Mouse (Mus musculus) kidney, embryonic 16.5 days (tissue): Measurements from ENCODE around the gene Rnaseh2c. TPM values are rescaled to one million over a fixed set of nuclear protein-coding genes. Genes with fewer than 3 reads are reported as not detected.

ENCODE experiments used
- ATAC-seq: fragments of 200-750 bp; cut with Nextera tagmentation; 2 replicates; pipeline ENCODE4 v1.8.0; 2017; ENCODE audit warnings: moderate TSS enrichment; ENCODE audit not compliant: low FRiP score, low TSS enrichment
- H3K27ac ChIP-seq: fragments of 300-500 bp; sonication (generic); 2 replicates; pipeline ENCODE4 v1.5.1; 2014; ENCODE audit warnings: low read length
- H3K27me3 ChIP-seq: fragments of 300-500 bp; sonication (generic); 2 replicates; pipeline ENCODE4 v1.6.1; 2014; ENCODE audit warnings: low read length, control low read depth, mixed read lengths; ENCODE audit not compliant: insufficient read depth
- H3K36me3 ChIP-seq: fragments of 300-500 bp; sonication (generic); 2 replicates; pipeline ENCODE4 v1.6.1; 2014; ENCODE audit warnings: low read length, control low read depth, mixed read lengths; ENCODE audit not compliant: insufficient read depth
- H3K4me1 ChIP-seq: fragments of 300-500 bp; sonication (generic); 2 replicates; pipeline ENCODE4 v1.6.1; 2014; ENCODE audit warnings: low read length, control low read depth, mixed read lengths; ENCODE audit not compliant: insufficient read depth
- H3K4me2 ChIP-seq: fragments of 300-500 bp; sonication (generic); replicated peaks from 2 replicates; pipeline ENCODE4 v1.6.1; 2014; ENCODE audit warnings: low read depth, low read length
- H3K4me3 ChIP-seq: fragments of 300-500 bp; sonication (generic); 2 replicates; pipeline ENCODE4 v1.5.1; 2014; ENCODE audit warnings: mild to moderate bottlenecking, low read length
- H3K9ac ChIP-seq: fragments of 300-500 bp; sonication (generic); replicated peaks from 2 replicates; pipeline ENCODE4 v1.6.1; 2014; ENCODE audit warnings: low read length
- H3K9me3 ChIP-seq: fragments of 300-500 bp; sonication (generic); 2 replicates; pipeline ENCODE4 v1.6.1; 2016; ENCODE audit warnings: low read length, control low read depth
- WGBS: fragments of 180-500 bp; shearing (Covaris S2); extraction: QIAGEN DNeasy Blood & Tissue Kit; methylation state at CpG from one replicate; pipeline ENCODE4 v1.1.7; 2014; 5-methylcytosine and 5-hydroxymethylcytosine counted together
- polyA plus RNA-seq: library from polyadenylated mRNA; unstranded; fragments of >200 nt; fragmentation: Nextera tagmentation; extraction: Ambion mirVana; gene quantifications from 2 replicates; pipeline ENCODE4 v1.2.1, GENCODE M21; 2015

The Rnaseh2c gene
- polyA plus RNA-seq, 1 experiment from 2014 or later, result 146 TPM

DNA sequence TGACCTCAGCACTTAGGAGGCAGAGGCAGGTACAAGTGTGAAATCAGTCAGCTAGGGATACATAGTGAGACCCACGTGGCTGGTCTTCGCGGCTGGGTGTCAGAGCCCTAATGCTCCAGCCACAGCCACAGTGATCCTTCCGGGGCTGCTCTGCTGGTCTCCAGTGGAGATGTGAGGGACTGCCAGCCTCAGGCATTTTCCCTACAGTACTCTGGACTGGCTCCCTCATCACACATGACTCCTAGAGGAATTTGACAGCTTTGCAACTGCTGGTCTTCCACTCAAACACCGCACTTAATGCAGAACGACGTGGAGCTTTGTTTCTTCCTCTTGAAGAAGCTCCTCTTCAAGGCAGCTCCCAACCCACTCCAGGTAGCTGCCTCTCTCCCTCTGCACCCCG is 4.5 kb downstream of the Rnaseh2c start:
- WGBS, result 82% methylated on average over 8 of the region's 8 CpGs
- ATAC-seq, result no peak
- no peak overlapping the region for H3K9ac ChIP-seq
- peaks cover 58% of the 10 kb centered on the region for H3K36me3 ChIP-seq
- peaks cover 27% of the 10 kb centered on the region for H3K4me1 ChIP-seq
- H3K4me2 ChIP-seq, result no peak overlapping the region
- no peak overlapping the region for H3K27ac ChIP-seq
- no peak overlapping the region for H3K4me3 ChIP-seq
- no peaks in the 10 kb centered on the region for H3K9me3 ChIP-seq
- no peaks in the 10 kb centered on the region for H3K27me3 ChIP-seq

DNA sequence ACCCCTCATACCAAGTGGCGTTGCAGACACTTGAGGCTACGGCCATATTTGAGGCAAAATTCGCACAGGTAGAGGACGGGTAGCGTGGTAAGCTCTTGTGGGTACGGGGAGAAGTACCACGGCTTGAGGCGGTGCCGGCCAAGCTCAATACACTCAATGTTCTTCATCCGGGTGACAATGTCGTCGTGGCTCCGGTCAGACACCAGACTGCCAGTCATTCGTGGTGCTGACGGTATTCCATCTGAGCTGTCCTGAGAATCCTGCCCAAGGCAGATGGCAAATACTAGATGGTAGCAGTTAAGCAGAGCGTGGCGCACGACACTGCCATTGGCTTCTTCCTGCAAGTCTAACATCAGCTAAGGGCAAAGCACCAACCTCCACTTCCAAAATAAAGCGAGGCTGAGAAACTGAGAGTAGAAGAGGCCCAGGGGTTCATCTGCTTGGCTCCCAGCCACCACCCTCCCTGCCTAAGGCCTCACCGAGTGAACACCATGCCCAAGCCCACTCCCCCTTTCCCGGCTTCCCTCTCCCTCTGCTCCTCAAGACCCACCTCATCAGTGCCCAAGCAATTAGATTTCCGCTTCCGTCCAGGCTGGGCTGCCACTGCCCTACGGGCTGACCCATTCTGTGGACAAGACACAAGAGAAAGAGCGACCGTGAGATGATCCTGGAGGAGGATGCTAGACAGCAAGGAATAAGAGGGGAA is 6.2 kb downstream of the Rnaseh2c start:
- H3K9ac ChIP-seq, result no peak overlapping the region
- H3K36me3 ChIP-seq, result peaks cover 58% of the 10 kb centered on the region
- no peak overlapping the region for H3K4me3 ChIP-seq
- 95% methylated on average over 26 of the region's 26 CpGs for WGBS
- peaks cover 21% of the 10 kb centered on the region for H3K4me1 ChIP-seq
- no peak for ATAC-seq
- H3K4me2 ChIP-seq, result no peak overlapping the region
- no peak overlapping the region for H3K27ac ChIP-seq
- no peaks in the 10 kb centered on the region for H3K27me3 ChIP-seq
- no peaks in the 10 kb centered on the region for H3K9me3 ChIP-seq

DNA sequence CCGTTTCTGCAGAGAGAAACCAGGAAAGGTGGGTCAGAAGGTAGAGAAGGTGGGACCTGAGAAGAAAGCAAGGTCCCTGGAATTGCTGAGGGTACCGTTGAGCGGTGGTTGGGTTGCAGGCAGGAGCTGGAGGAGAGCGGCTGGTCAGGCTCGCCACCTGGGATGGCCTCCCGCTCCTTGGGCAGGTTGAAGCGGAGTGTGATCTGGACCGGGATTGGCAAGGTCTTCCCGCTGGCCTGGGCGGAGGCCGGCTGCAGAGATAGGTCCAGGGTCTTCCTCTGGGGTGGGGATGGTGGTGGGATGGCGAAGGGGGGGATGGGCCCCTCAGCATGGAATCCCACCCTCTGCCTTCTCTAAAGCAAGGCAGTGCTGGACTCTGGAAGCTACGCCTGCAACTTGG is 7.0 kb downstream of the Rnaseh2c start:
- peaks cover 49% of the 10 kb centered on the region for H3K36me3 ChIP-seq
- 93% methylated on average over 13 of the region's 13 CpGs for WGBS
- H3K9ac ChIP-seq, result peak overlapping the region; percentile 85

DNA sequence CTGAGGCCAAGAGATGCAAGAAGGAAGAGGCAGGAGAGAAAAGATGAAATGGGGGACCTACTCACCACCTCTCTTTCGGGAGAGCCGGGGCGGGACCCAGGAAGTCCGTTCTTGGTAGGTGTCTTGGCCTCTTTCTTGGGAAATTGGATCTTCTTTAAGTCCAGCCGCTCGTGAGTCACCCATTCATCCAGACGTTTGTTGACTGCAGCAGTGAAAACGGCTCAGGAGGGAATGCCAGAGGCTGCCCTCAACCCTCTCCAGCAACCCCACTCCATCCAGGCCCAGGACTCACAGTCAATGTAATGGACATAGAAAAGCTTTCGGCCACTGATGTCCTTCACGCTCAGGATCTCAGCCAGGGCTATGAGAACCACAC is 7.5 kb downstream of the Rnaseh2c start:
- no peaks in the 10 kb centered on the region for H3K9me3 ChIP-seq
- H3K36me3 ChIP-seq, result peaks cover 45% of the 10 kb centered on the region
- no peaks in the 10 kb centered on the region for H3K27me3 ChIP-seq
- 56% methylated on average over 10 of the region's 10 CpGs for WGBS
- no peak for ATAC-seq
- H3K9ac ChIP-seq, result peak overlapping the region; percentile 85
- peak overlapping the region; percentile 98 for H3K27ac ChIP-seq
- H3K4me2 ChIP-seq, result peak overlapping the region; percentile 65
- H3K4me3 ChIP-seq, result peak overlapping the region; percentile 65
- H3K4me1 ChIP-seq, result peaks cover 14% of the 10 kb centered on the region

More for the DNA sequence above, 7.0 kb downstream of the Rnaseh2c start:
- peak overlapping the region; percentile 65 for H3K4me2 ChIP-seq
- ATAC-seq, result no peak
- peaks cover 14% of the 10 kb centered on the region for H3K4me1 ChIP-seq
- peak overlapping the region; percentile 65; the same call in 1 of the 2 replicates for H3K4me3 ChIP-seq
- H3K27ac ChIP-seq, result no peak overlapping the region
- no peaks in the 10 kb centered on the region for H3K27me3 ChIP-seq
- no peaks in the 10 kb centered on the region for H3K9me3 ChIP-seq

DNA sequence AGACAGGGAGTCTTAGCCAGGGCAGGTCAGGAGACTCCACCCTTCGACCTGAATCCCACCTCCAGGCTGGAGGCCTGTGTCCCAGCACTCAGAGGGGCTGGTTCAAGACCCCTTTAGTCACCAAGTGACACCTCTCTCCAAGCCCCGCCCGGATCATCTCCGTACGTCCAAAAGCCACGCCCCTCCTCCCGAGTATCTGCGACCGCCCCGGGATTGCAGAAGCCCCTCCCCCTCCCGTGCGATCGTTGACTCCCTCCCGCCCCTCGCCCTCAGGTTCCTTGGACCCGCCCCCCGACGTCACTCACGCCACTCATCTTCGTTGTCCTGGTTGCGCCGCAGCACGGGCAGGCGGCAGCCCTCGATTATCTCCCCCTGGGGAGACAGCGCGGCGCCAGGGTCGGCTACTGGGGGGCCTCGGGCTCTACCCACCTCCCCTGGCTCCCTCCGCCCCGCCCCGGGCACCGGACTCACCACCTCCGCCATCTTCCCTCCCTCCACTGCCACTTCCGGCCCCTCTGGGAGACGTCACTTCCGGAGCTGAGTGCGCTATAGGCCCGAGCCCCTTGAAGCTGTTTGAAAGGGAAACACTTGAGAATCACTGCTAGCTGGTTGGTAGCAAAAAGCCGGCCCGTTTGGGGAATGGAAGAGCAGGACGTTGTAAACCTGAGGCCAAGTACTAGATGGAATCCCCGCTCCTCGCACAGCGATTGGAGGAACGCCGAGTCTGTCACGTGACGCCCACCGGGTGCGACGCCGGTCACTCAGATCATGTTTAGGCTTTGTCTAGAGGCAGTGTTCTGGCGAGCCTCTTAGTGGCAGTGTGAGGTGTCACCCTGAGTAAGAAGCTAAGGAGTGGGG is 8.1 kb downstream of the Rnaseh2c start, which contains the start of gene Kat5:
Gene Kat5 (minus strand): TSS at position 691 of the 858 bp plus-strand sequence.
- Histone ChIP-seq H3K36me3 (peaks cover 38% of the 10 kb centered on the region), H3K27ac (peak within 1 kb of the TSS; percentile 98), H3K9ac (peak within 1 kb of the TSS; percentile 85), H3K27me3 (no peaks in the 10 kb centered on the region), H3K4me3 (peak within 1 kb of the TSS; percentile 65), H3K9me3 (no peaks in the 10 kb centered on the region), H3K4me2 (peak within 1 kb of the TSS; percentile 65), H3K4me1 (peaks cover 14% of the 10 kb centered on the region)
- WGBS, result under 1% methylated on average over 55 of the region's 55 CpGs
- ATAC-seq, result peak; percentile 93

DNA sequence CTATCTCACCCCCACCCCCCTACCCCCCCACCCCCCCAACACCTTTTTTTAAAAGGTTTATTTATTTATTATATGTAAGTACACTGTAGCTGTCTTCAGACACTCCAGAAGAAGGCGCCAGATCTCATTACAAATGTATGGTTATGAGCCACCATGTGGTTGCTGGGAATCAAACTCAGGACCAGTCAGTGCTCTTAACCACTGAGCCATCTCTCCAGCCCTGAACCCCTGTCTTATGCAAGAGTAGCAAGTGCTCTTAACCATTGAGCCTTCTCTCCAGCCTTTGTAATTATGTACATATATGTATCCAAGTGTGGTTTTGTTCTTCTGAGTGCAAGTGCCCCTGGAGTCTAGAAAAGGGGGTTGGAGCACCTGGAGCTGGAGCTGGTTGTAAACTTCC is 10.3 kb downstream of the Rnaseh2c start:
- H3K36me3 ChIP-seq, result peaks cover 16% of the 10 kb centered on the region
- H3K4me1 ChIP-seq, result peaks cover 14% of the 10 kb centered on the region
- H3K9ac ChIP-seq, result no peak overlapping the region
- no peaks in the 10 kb centered on the region for H3K27me3 ChIP-seq
- WGBS, result 88% methylated on average over 1 of the region's 1 CpGs
- no peaks in the 10 kb centered on the region for H3K9me3 ChIP-seq
- H3K27ac ChIP-seq, result no peak overlapping the region
- H3K4me2 ChIP-seq, result no peak overlapping the region
- no peak for ATAC-seq
- H3K4me3 ChIP-seq, result no peak overlapping the region

DNA sequence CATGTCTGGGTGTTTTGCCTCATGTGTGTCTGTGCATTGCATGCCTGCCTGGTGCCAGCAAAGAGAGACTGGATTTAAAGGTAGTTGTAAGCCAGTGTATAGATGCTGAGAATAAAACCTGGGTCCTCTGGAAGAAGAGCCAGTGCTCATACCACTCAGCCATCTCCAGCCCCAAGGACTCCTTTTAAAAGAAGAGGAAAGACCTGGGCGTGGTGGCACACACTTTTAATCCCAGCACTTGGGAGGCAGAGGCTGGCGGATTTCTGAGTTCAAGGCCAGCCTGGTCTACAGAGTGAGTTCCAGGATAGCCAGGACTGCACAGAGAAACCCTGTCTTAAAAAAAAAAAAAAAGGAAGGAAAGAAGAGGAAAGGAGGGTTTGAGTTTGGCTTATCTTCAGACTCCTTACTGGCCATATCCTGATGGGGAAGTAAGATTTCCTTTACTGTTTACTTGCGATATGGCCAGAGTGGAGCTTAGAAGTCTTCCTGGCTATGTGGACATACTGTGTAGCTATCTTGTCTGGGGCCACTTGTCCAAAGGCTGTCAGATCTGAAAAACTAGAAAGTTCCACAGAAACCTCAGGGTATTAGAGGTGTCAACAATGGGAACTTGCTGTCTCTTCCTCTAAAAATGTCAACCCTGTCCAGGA is 11.2 kb downstream of the Rnaseh2c start:
- ATAC-seq, result no peak
- WGBS, result 77% methylated on average over 3 of the region's 3 CpGs
- Histone ChIP-seq H3K9me3 (no peaks in the 10 kb centered on the region), H3K36me3 (peaks cover 7% of the 10 kb centered on the region), H3K4me1 (peaks cover 14% of the 10 kb centered on the region), H3K27me3 (no peaks in the 10 kb centered on the region), H3K27ac (no peak overlapping the region), H3K4me2 (no peak overlapping the region), H3K9ac (no peak overlapping the region), H3K4me3 (no peak overlapping the region)

DNA sequence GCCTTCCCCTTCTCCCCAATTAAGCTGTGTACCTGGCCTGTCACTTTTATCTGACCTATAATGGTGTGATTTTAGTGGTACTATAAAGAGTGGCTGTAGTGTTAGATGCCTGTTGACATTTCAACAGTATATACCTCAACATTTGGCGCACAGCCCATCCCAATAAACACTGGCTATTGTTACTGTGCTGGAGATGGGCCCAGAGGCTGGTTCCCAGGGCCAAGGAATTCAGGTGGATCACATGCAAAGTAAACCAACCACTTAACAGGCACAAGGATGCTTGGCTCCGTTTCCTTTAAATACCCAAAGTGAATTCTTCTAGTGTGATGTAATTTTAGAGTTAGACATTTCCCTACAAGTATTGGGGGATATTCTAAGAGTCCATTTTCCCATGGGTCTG is 13.3 kb downstream of the Rnaseh2c start:
- 60% methylated on average over 2 of the region's 2 CpGs for WGBS
- H3K27me3 ChIP-seq, result no peaks in the 10 kb centered on the region
- no peak overlapping the region for H3K4me3 ChIP-seq
- peaks cover 5% of the 10 kb centered on the region; the same call in 1 of the 2 replicates for H3K4me1 ChIP-seq
- ATAC-seq, result no peak
- no peaks in the 10 kb centered on the region for H3K9me3 ChIP-seq
- no peak overlapping the region for H3K9ac ChIP-seq
- H3K36me3 ChIP-seq, result no peaks in the 10 kb centered on the region
- no peak overlapping the region for H3K27ac ChIP-seq
- no peak overlapping the region for H3K4me2 ChIP-seq

DNA sequence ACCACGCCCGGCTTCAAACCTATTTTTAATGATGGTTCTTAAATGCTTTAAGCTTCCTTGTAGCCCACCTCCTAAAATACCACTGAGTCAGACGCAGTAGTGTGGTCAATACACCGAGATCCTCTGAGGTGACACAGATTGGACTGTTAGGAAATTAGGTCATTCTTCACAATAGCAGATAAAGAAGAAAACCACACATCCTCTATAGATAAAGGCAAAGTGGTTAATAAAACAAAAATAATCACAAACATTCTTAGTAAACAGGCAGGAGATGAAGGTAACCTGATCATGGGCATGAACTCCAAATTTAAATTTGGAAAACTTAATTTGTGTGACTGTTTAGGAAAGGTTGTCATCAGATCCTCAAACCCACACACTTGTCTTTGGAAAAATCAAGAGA is 18.3 kb downstream of the Rnaseh2c start:
- Histone ChIP-seq H3K4me3 (no peak overlapping the region), H3K27ac (no peak overlapping the region), H3K36me3 (no peaks in the 10 kb centered on the region), H3K9ac (no peak overlapping the region), H3K4me2 (no peak overlapping the region), H3K27me3 (no peaks in the 10 kb centered on the region), H3K4me1 (no peaks in the 10 kb centered on the region), H3K9me3 (no peaks in the 10 kb centered on the region)
- 87% methylated on average over 4 of the region's 4 CpGs for WGBS
- ATAC-seq, result no peak
